Mouse (Mus musculus): Measurements from ENCODE around the gene Ipo9. TPM values are rescaled to one million over a fixed set of nuclear protein-coding genes. Genes with fewer than 3 reads are reported as not detected.
A peak's percentile ranks its signal among the peaks of the same experiment; 100 is the strongest.

Ipo9 gene
- polyA plus RNA-seq, 1 experiment from 2014 or later, result 107 TPM

- H3K27ac ChIP-seq (ENCODE audit: poor library complexity, severe bottlenecking), result no peak overlapping the region
- peaks cover 29% of the 10 kb centered on the region for H3K4me1 ChIP-seq (replicated peaks)
- peak; percentile 42 for ATAC-seq (ENCODE audit: insufficient number of reproducible peaks, low FRiP score)
- H3K4me2 ChIP-seq, result peak overlapping the region; percentile 88
- H3K27me3 ChIP-seq (replicated peaks), result peaks cover 17% of the 10 kb centered on the region
- peak overlapping the region; percentile 49 for H3K4me3 ChIP-seq
- no peaks in the 10 kb centered on the region for H3K36me3 ChIP-seq
- H3K9ac ChIP-seq, result peak overlapping the region; percentile 65
- no peaks in the 10 kb centered on the region for H3K9me3 ChIP-seq (replicated peaks)
- WGBS, result under 1% methylated on average over 20 of the region's 20 CpGs
Measured at GRCm38 (mm10) chr1:135368245-135368644, 62.1 kb downstream of the Ipo9 start.

- Histone ChIP-seq H3K4me2 (no peak overlapping the region), H3K4me1 (replicated peaks) (peaks cover 24% of the 10 kb centered on the region), H3K27me3 (replicated peaks) (peaks cover 14% of the 10 kb centered on the region), H3K9me3 (replicated peaks) (no peaks in the 10 kb centered on the region), H3K4me3 (no peak overlapping the region), H3K27ac (ENCODE audit: poor library complexity, severe bottlenecking) (no peak overlapping the region), H3K9ac (no peak overlapping the region), H3K36me3 (no peaks in the 10 kb centered on the region)
- ATAC-seq (ENCODE audit: insufficient number of reproducible peaks, low FRiP score), result no peak
- WGBS, result 50% methylated on average over 8 of the region's 8 CpGs
Measured at GRCm38 (mm10) chr1:135367595-135367994, 62.7 kb downstream of the Ipo9 start.

- peaks cover 14% of the 10 kb centered on the region for H3K27me3 ChIP-seq (replicated peaks)
- no peak overlapping the region for H3K9ac ChIP-seq
- 51% methylated on average over 7 of the region's 7 CpGs for WGBS
- H3K4me2 ChIP-seq, result no peak overlapping the region
- no peak overlapping the region for H3K4me3 ChIP-seq
- peaks cover 24% of the 10 kb centered on the region for H3K4me1 ChIP-seq (replicated peaks)
- H3K36me3 ChIP-seq, result no peaks in the 10 kb centered on the region
- no peak overlapping the region for H3K27ac ChIP-seq (ENCODE audit: poor library complexity, severe bottlenecking)
- peaks cover 2% of the 10 kb centered on the region; the same call in 1 of the 2 replicates for H3K9me3 ChIP-seq (replicated peaks)
- ATAC-seq (ENCODE audit: insufficient number of reproducible peaks, low FRiP score), result no peak
Measured at GRCm38 (mm10) chr1:135367005-135367404, 63.3 kb downstream of the Ipo9 start.

DNA sequence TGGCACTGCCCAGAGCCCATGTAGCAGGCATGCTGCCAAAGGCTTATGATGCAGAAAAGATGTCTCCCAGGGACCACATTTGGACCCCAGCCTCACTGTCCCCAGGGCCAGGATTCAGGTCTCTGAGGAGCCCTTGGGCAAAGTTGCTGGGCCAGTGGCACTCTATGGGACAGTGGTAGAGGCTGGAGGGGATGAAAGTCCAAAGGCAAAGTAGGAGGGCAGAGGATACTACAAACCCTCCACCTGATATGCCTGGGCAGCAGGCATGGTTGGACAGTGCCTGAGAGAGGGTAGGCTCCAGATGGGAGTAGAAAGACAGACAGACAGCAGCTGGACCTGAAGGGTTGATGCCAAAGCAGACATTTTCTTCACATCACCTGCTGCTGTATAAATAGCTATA lies 63.9 kb downstream of the Ipo9 start:
- no peak overlapping the region for H3K9ac ChIP-seq
- H3K27me3 ChIP-seq (replicated peaks), result peaks cover 14% of the 10 kb centered on the region
- H3K27ac ChIP-seq (ENCODE audit: poor library complexity, severe bottlenecking), result no peak overlapping the region
- H3K4me3 ChIP-seq, result no peak overlapping the region
- no peaks in the 10 kb centered on the region for H3K36me3 ChIP-seq
- H3K4me1 ChIP-seq (replicated peaks), result peaks cover 21% of the 10 kb centered on the region
- H3K9me3 ChIP-seq (replicated peaks), result peaks cover 8% of the 10 kb centered on the region; the same call in 1 of the 2 replicates
- no peak overlapping the region for H3K4me2 ChIP-seq
- ATAC-seq (ENCODE audit: insufficient number of reproducible peaks, low FRiP score), result no peak

DNA sequence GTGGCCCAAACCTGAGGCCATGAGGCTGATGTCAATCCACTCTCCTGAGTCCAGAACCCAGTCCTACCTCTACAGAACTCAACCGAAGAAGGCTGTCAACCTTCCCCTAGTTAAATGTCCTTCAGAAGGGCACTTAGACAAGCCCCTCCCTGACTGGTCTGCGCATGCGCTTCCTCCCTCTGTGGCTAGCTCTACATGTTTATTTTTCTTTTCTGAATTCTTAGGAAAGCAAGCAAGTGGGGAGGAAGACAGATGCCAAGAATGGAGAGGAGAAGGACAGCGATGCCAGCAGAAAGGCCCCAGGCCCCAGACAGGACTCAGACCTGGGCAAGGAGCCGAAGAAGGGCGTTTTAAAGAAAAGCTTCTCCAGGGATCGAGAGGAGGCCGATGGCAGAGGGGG lies 66.9 kb downstream of the Ipo9 start:
- H3K4me1 ChIP-seq (replicated peaks), result peaks cover 20% of the 10 kb centered on the region
- no peaks in the 10 kb centered on the region for H3K36me3 ChIP-seq
- 0 out of 2 replicates have a peak, but pooled peaks cover 3% of the 10 kb centered on the region for H3K27me3 ChIP-seq (replicated peaks)
- H3K27ac ChIP-seq (ENCODE audit: poor library complexity, severe bottlenecking), result no peak overlapping the region
- WGBS, result 64% methylated on average over 8 of the region's 8 CpGs
- H3K9ac ChIP-seq, result no peak overlapping the region
- peaks cover 8% of the 10 kb centered on the region; the same call in 1 of the 2 replicates for H3K9me3 ChIP-seq (replicated peaks)
- no peak overlapping the region for H3K4me3 ChIP-seq
- H3K4me2 ChIP-seq, result no peak overlapping the region
- no peak for ATAC-seq (ENCODE audit: insufficient number of reproducible peaks, low FRiP score)

GRCm38 (mm10) chr1:135362115-135362514 lies 68.2 kb downstream of the Ipo9 start:
- no peak overlapping the region for H3K9ac ChIP-seq
- no peak overlapping the region for H3K27ac ChIP-seq (ENCODE audit: poor library complexity, severe bottlenecking)
- no peak overlapping the region for H3K4me2 ChIP-seq
- H3K4me3 ChIP-seq, result no peak overlapping the region
- H3K27me3 ChIP-seq (replicated peaks), result 0 out of 2 replicates have a peak, but pooled peaks cover 3% of the 10 kb centered on the region
- peaks cover 25% of the 10 kb centered on the region for H3K4me1 ChIP-seq (replicated peaks)
- peaks cover 8% of the 10 kb centered on the region; the same call in 1 of the 2 replicates for H3K9me3 ChIP-seq (replicated peaks)
- H3K36me3 ChIP-seq, result no peaks in the 10 kb centered on the region
- no peak for ATAC-seq (ENCODE audit: insufficient number of reproducible peaks, low FRiP score)

GRCm38 (mm10) chr1:135361491-135361890 lies 68.8 kb downstream of the Ipo9 start:
- H3K4me3 ChIP-seq, result no peak overlapping the region
- WGBS, result 80% methylated on average over 4 of the region's 4 CpGs
- no peak overlapping the region for H3K9ac ChIP-seq
- ATAC-seq (ENCODE audit: insufficient number of reproducible peaks, low FRiP score), result no peak
- H3K27me3 ChIP-seq (replicated peaks), result 0 out of 2 replicates have a peak, but pooled peaks cover 3% of the 10 kb centered on the region
- no peak overlapping the region for H3K4me2 ChIP-seq
- no peak overlapping the region for H3K27ac ChIP-seq (ENCODE audit: poor library complexity, severe bottlenecking)
- H3K4me1 ChIP-seq (replicated peaks), result peaks cover 20% of the 10 kb centered on the region
- no peaks in the 10 kb centered on the region for H3K36me3 ChIP-seq
- H3K9me3 ChIP-seq (replicated peaks), result peaks cover 8% of the 10 kb centered on the region; the same call in 1 of the 2 replicates

DNA sequence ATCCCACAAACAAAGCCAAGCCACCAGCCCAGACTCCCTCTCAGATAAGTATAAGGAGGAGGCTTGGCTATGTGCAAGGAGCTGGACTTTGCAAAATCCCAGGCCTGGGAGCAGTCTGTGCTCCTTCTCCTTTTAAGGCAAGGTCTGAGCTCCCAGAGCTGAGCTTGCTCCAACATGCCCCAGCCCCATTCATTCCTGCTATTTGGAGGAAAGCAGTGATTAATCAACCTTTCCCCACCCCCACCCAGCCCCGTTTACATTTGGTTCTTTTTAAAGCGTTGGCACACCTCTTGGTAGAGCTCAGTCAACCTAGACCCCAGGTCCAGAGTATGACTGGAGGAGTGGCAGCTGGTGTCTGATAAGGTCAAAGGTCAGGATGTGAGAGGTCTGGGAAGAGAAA lies 71.2 kb downstream of the Ipo9 start:
- Histone ChIP-seq H3K27ac (ENCODE audit: poor library complexity, severe bottlenecking) (no peak overlapping the region), H3K4me3 (no peak overlapping the region)
- peak; percentile 57 for ATAC-seq (ENCODE audit: insufficient number of reproducible peaks, low FRiP score)

GRCm38 (mm10) chr1:135351953-135352352 lies 78.3 kb downstream of the Ipo9 start:
- no peak overlapping the region for H3K4me3 ChIP-seq
- H3K36me3 ChIP-seq, result no peaks in the 10 kb centered on the region
- H3K4me2 ChIP-seq, result no peak overlapping the region
- H3K9me3 ChIP-seq (replicated peaks), result no peaks in the 10 kb centered on the region
- no peaks in the 10 kb centered on the region for H3K27me3 ChIP-seq (replicated peaks)
- H3K4me1 ChIP-seq (replicated peaks), result peaks cover 14% of the 10 kb centered on the region; the same call in 1 of the 2 replicates
- no peak for ATAC-seq (ENCODE audit: insufficient number of reproducible peaks, low FRiP score)
- no peak overlapping the region for H3K27ac ChIP-seq (ENCODE audit: poor library complexity, severe bottlenecking)
- WGBS, result 74% methylated on average over 3 of the region's 3 CpGs
- no peak overlapping the region for H3K9ac ChIP-seq

More for the DNA sequence above, 71.2 kb downstream of the Ipo9 start:
- no peak overlapping the region for H3K9ac ChIP-seq
- WGBS, result 24% methylated on average over 2 of the region's 2 CpGs
- peaks cover 20% of the 10 kb centered on the region for H3K4me1 ChIP-seq (replicated peaks)
- H3K4me2 ChIP-seq, result no peak overlapping the region
- no peaks in the 10 kb centered on the region for H3K36me3 ChIP-seq
- no peaks in the 10 kb centered on the region for H3K27me3 ChIP-seq (replicated peaks)
- H3K9me3 ChIP-seq (replicated peaks), result peaks cover 8% of the 10 kb centered on the region; the same call in 1 of the 2 replicates

DNA sequence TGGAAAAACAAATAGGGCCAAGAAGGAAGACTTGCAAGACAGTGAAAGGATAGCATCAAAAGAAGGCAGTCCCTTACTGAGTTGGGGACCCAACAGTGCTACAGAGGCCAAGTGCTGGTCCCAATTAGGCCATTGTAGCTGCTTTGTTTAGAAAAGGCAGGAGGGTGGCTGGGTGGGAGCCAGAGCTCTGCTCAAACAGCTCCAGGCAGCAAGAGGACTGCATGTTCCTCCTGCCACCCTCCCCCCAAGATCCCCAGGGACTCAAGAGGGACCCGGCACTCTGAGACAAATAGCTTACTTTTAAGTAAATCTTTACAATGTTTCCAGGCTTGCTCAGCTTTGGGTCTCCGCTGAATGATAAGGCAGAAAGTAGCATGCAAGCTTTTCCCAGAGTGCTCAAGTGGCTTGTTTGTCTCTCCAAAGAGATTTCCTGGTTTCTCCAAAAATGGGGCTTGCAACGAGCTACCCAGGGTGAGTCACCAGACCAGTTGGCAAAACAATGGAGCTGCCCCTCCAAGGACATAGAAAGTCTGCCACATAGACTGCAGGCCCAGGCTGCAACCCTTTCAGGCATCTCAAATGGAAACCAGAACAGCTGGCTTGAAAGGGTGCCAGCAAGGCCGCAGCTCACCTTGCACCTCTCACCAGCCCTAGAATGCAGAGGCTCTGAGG lies 82.7 kb downstream of the Ipo9 start:
- no peak overlapping the region for H3K4me2 ChIP-seq
- no peak overlapping the region for H3K4me3 ChIP-seq
- no peaks in the 10 kb centered on the region for H3K9me3 ChIP-seq (replicated peaks)
- H3K4me1 ChIP-seq (replicated peaks), result peaks cover 21% of the 10 kb centered on the region; the same call in 1 of the 2 replicates
- H3K36me3 ChIP-seq, result no peaks in the 10 kb centered on the region
- no peak overlapping the region for H3K9ac ChIP-seq
- H3K27ac ChIP-seq (ENCODE audit: poor library complexity, severe bottlenecking), result 0 out of 2 replicates have a peak overlapping the region, but pooled peaks have one; percentile 25
- 34% methylated on average over 4 of the region's 4 CpGs for WGBS
- H3K27me3 ChIP-seq (replicated peaks), result no peaks in the 10 kb centered on the region
- no peak for ATAC-seq (ENCODE audit: insufficient number of reproducible peaks, low FRiP score)

DNA sequence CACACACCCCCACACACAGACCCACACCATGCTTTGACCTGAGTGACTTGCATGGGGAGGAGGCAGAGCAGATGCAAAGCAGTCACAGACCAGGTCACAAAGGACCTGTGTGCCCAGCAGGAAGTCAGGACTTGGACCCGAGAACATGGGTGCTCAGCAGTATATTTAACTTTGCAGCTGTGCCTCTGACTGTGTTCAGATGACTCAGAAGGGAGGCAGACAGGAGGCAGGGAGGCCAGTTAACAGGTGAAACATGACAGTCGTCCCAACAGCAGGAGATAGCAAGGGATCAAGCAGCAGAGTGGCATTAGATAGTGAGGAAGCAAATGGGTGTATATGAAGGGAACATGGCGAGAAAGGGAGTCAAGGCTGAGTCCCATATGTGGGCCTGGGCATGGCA lies 83.4 kb downstream of the Ipo9 start:
- 58% methylated on average over 3 of the region's 3 CpGs for WGBS
- H3K9ac ChIP-seq, result no peak overlapping the region
- no peak overlapping the region for H3K4me3 ChIP-seq
- no peaks in the 10 kb centered on the region for H3K27me3 ChIP-seq (replicated peaks)
- no peak overlapping the region for H3K27ac ChIP-seq (ENCODE audit: poor library complexity, severe bottlenecking)
- peaks cover 21% of the 10 kb centered on the region; the same call in 1 of the 2 replicates for H3K4me1 ChIP-seq (replicated peaks)
- no peaks in the 10 kb centered on the region for H3K36me3 ChIP-seq
- no peak for ATAC-seq (ENCODE audit: insufficient number of reproducible peaks, low FRiP score)
- H3K4me2 ChIP-seq, result no peak overlapping the region
- H3K9me3 ChIP-seq (replicated peaks), result no peaks in the 10 kb centered on the region
